Mouse (Mus musculus) spleen, adult 2 months (tissue): ENCODE data around the gene Galns.

ENCODE experiments used
- CTCF ChIP-seq: fragments of 200-500 bp; IDR thresholded peaks from 2 replicates; pipeline ENCODE4 v1.5.1; 2011; ENCODE audit warnings: mild to moderate bottlenecking, inconsistent platforms; ENCODE audit not compliant: insufficient read depth, insufficient read length, insufficient replicate concordance; ENCODE audit errors: extremely low read depth
- POLR2A ChIP-seq: fragments of 200-500 bp; IDR thresholded peaks from 2 replicates; pipeline ENCODE4 v1.6.1; 2011; ENCODE audit warnings: low read depth, low read length, inconsistent platforms

GRCm38 (mm10) chr8:122566766-122567165 lies 44.5 kb downstream of the Galns start:
- TF ChIP-seq POLR2A (no peak), CTCF (no peak)
